Mouse (Mus musculus) CH12.LX (cell line): ENCODE measurements around the gene Zbtb25. TPM values are rescaled to one million over a fixed set of nuclear protein-coding genes. Genes with fewer than 3 reads are reported as not detected.
A peak's percentile ranks its signal among the peaks of the same experiment; 100 is the strongest.

ENCODE experiments used
- DNase-seq: peaks from one replicate; pipeline ENCODE4 v3.0.0-alpha.2; 2013; ENCODE audit errors: extremely low read depth
- H3K27ac ChIP-seq: 2 replicates; pipeline ENCODE4 v1.5.1; 2012; ENCODE audit warnings: low read depth, mild to moderate bottlenecking, control low read depth, moderate library complexity; ENCODE audit not compliant: insufficient read depth
- H3K27me3 ChIP-seq: replicated peaks from 2 replicates; pipeline ENCODE3; 2012; ENCODE audit warnings: inconsistent platforms
- H3K36me3 ChIP-seq, 2 experiments: replicated peaks in 1 of 2; 2 replicates each; pipeline versions ENCODE3 to v1.6.1; 2012; ENCODE audit warnings: inconsistent platforms in 1 of 2, low read length in 1 of 2, mild to moderate bottlenecking in 1 of 2, mixed read lengths in 1 of 2, moderate library complexity in 1 of 2; ENCODE audit not compliant: control insufficient read depth in 1 of 2, insufficient read depth in 1 of 2
- H3K4me1 ChIP-seq, 2 experiments: 2 replicates each; pipeline ENCODE4 v1.6.1; 2012; ENCODE audit warnings: inconsistent platforms in 1 of 2, moderate library complexity in 1 of 2; ENCODE audit not compliant: insufficient read depth in 2 of 2, control insufficient read depth in 1 of 2
- H3K4me2 ChIP-seq: 2 replicates; pipeline ENCODE4 v1.6.1; 2012; ENCODE audit warnings: low read depth, mild to moderate bottlenecking, control low read depth; ENCODE audit not compliant: poor library complexity, insufficient read depth, severe bottlenecking
- H3K4me3 ChIP-seq, 3 experiments: fragments of 150-350 bp in 1 of 3; sonication (generic) in 1 of 3; replicated peaks in 1 of 3; 2 replicates each; pipeline versions ENCODE3 to v1.5.1; 2011 to 2012; ENCODE audit warnings: low read depth in 2 of 3, low read length in 2 of 3, mild to moderate bottlenecking in 2 of 3, moderate library complexity in 2 of 3, control low read depth in 1 of 3, improper control_type of control experiment in 1 of 3, inconsistent platforms in 1 of 3, mixed read lengths in 1 of 3; ENCODE audit not compliant: poor library complexity in 1 of 3
- H3K79me2 ChIP-seq: replicated peaks from 2 replicates; pipeline ENCODE4 v1.6.1; 2012; ENCODE audit warnings: mild to moderate bottlenecking, moderate library complexity; ENCODE audit not compliant: control insufficient read depth, poor library complexity, insufficient read depth, severe bottlenecking; ENCODE audit errors: extremely low read depth
- H3K9ac ChIP-seq: 2 replicates; pipeline ENCODE4 v1.6.1; 2012; ENCODE audit warnings: low read depth, mild to moderate bottlenecking, control low read depth, moderate library complexity; ENCODE audit not compliant: insufficient read depth
- H3K9me3 ChIP-seq: replicated peaks from 2 replicates; pipeline ENCODE3; 2012; ENCODE audit warnings: low read length, inconsistent platforms, mixed read lengths
- BHLHE40 ChIP-seq: IDR thresholded peaks from 2 replicates; pipeline ENCODE4 v1.6.1; 2011; ENCODE audit warnings: mild to moderate bottlenecking, low read depth, low read length, improper control_type of control experiment
- CHD1 ChIP-seq: IDR thresholded peaks from 2 replicates; pipeline ENCODE4 v1.6.1; 2012; ENCODE audit warnings: low read depth, low read length, improper control_type of control experiment, inconsistent platforms
- CHD2 ChIP-seq: IDR thresholded peaks from 2 replicates; pipeline ENCODE4 v1.6.1; 2011; ENCODE audit warnings: low read length, improper control_type of control experiment
- CTCF ChIP-seq, 2 experiments: IDR thresholded peaks in 1 of 2; conservative IDR thresholded peaks in 1 of 2; 2 replicates each; pipeline ENCODE4 v1.5.1; 2011 to 2012; ENCODE audit warnings: low read depth in 2 of 2, low read length in 2 of 2, improper control_type of control experiment in 1 of 2, inconsistent platforms in 1 of 2, mild to moderate bottlenecking in 1 of 2, moderate library complexity in 1 of 2
- E2F4 ChIP-seq: IDR thresholded peaks from 2 replicates; pipeline ENCODE4 v1.6.1; 2011; ENCODE audit warnings: low read depth, low read length, improper control_type of control experiment; ENCODE audit not compliant: insufficient replicate concordance
- ELF1 ChIP-seq: IDR thresholded peaks from 2 replicates; pipeline ENCODE4 v1.6.1; 2014; ENCODE audit warnings: low read depth, mild to moderate bottlenecking, inconsistent platforms, low read length, improper control_type of control experiment
- EP300 ChIP-seq: IDR thresholded peaks from 2 replicates; pipeline ENCODE4 v1.6.1; 2011; ENCODE audit warnings: low read length, improper control_type of control experiment
- ETS1 ChIP-seq: conservative IDR thresholded peaks from 2 replicates; pipeline ENCODE4 v1.6.1; 2012; ENCODE audit warnings: low read depth, mild to moderate bottlenecking, inconsistent platforms, low read length, improper control_type of control experiment, moderate library complexity
- GABPA ChIP-seq: IDR thresholded peaks from 2 replicates; pipeline ENCODE4 v1.6.1; 2012; ENCODE audit warnings: low read depth, low read length, improper control_type of control experiment, inconsistent platforms; ENCODE audit not compliant: insufficient replicate concordance
- HCFC1 ChIP-seq: IDR thresholded peaks from 2 replicates; pipeline ENCODE4 v1.6.1; 2012; ENCODE audit warnings: low read depth, mild to moderate bottlenecking, inconsistent platforms, low read length, improper control_type of control experiment
- IRF4 ChIP-seq: IDR thresholded peaks from 2 replicates; pipeline ENCODE4 v1.6.1; 2014; ENCODE audit warnings: low read depth, mild to moderate bottlenecking, inconsistent platforms, low read length, improper control_type of control experiment
- JUN ChIP-seq: IDR thresholded peaks from 2 replicates; pipeline ENCODE4 v1.6.1; 2011; ENCODE audit warnings: low read depth, mild to moderate bottlenecking, low read length, improper control_type of control experiment, moderate library complexity; ENCODE audit not compliant: insufficient read depth
- JUND ChIP-seq: conservative IDR thresholded peaks from 2 replicates; pipeline ENCODE4 v1.6.1; 2011; ENCODE audit warnings: low read depth, low read length, improper control_type of control experiment
- KAT2A ChIP-seq: IDR thresholded peaks from 2 replicates; pipeline ENCODE4 v1.6.1; 2012; ENCODE audit warnings: low read length, improper control_type of control experiment, inconsistent platforms; ENCODE audit not compliant: insufficient replicate concordance
- MAFK ChIP-seq: IDR thresholded peaks from 2 replicates; pipeline ENCODE4 v1.6.1; 2011; ENCODE audit warnings: low read length, improper control_type of control experiment; ENCODE audit not compliant: insufficient replicate concordance
- MAX ChIP-seq: IDR thresholded peaks from 2 replicates; pipeline ENCODE4 v1.6.1; 2011; ENCODE audit warnings: low read length, improper control_type of control experiment
- MAZ ChIP-seq: IDR thresholded peaks from 2 replicates; pipeline ENCODE4 v1.6.1; 2012; ENCODE audit warnings: low read depth, mild to moderate bottlenecking, inconsistent platforms, low read length, improper control_type of control experiment, moderate library complexity
- MEF2A ChIP-seq: IDR thresholded peaks from 2 replicates; pipeline ENCODE4 v1.6.1; 2014; ENCODE audit warnings: low read depth, mild to moderate bottlenecking, inconsistent platforms, low read length, improper control_type of control experiment, borderline replicate concordance
- MXI1 ChIP-seq: IDR thresholded peaks from 2 replicates; pipeline ENCODE4 v1.6.1; 2011; ENCODE audit warnings: mild to moderate bottlenecking, low read depth, low read length, improper control_type of control experiment
- MYC ChIP-seq: IDR thresholded peaks from 2 replicates; pipeline ENCODE4 v1.6.1; 2011; ENCODE audit warnings: low read depth, mild to moderate bottlenecking, improper control_type of control experiment, low read length
- NELFE ChIP-seq: IDR thresholded peaks from 2 replicates; pipeline ENCODE4 v1.6.1; 2011; ENCODE audit warnings: low read depth, low read length, improper control_type of control experiment
- NRF1 ChIP-seq: IDR thresholded peaks from 2 replicates; pipeline ENCODE4 v1.6.1; 2014; ENCODE audit warnings: low read depth, mild to moderate bottlenecking, inconsistent platforms, low read length, improper control_type of control experiment, moderate library complexity
- PAX5 ChIP-seq: IDR thresholded peaks from 2 replicates; pipeline ENCODE4 v1.6.1; 2012; ENCODE audit warnings: low read length, inconsistent platforms, mixed read lengths
- POLR2A ChIP-seq: IDR thresholded peaks from 2 replicates; pipeline ENCODE4 v1.6.1; 2011; ENCODE audit warnings: low read depth, mild to moderate bottlenecking, improper control_type of control experiment, low read length
- POLR2AphosphoS2 ChIP-seq: IDR thresholded peaks from 2 replicates; pipeline ENCODE4 v1.6.1; 2011; ENCODE audit warnings: low read depth, low read length, improper control_type of control experiment
- RAD21 ChIP-seq: IDR thresholded peaks from 2 replicates; pipeline ENCODE4 v1.6.1; 2011; ENCODE audit warnings: low read depth, mild to moderate bottlenecking, low read length, improper control_type of control experiment, moderate library complexity
- RCOR1 ChIP-seq: conservative IDR thresholded peaks from 2 replicates; pipeline ENCODE4 v1.6.1; 2012; ENCODE audit warnings: low read depth, mild to moderate bottlenecking, inconsistent platforms, low read length, improper control_type of control experiment
- SIN3A ChIP-seq: IDR thresholded peaks from 2 replicates; pipeline ENCODE4 v1.6.1; 2012; ENCODE audit warnings: low read length, improper control_type of control experiment, inconsistent platforms
- SMC3 ChIP-seq: IDR thresholded peaks from 2 replicates; pipeline ENCODE4 v1.6.1; 2011; ENCODE audit warnings: low read depth, low read length, improper control_type of control experiment
- TBP ChIP-seq: conservative IDR thresholded peaks from 2 replicates; pipeline ENCODE4 v1.6.1; 2011; ENCODE audit warnings: low read depth, low read length, improper control_type of control experiment
- TCF12 ChIP-seq: IDR thresholded peaks from 2 replicates; pipeline ENCODE4 v1.6.1; 2014; ENCODE audit warnings: low read depth, mild to moderate bottlenecking, inconsistent platforms, low read length, improper control_type of control experiment
- UBTF ChIP-seq: IDR thresholded peaks from 2 replicates; pipeline ENCODE4 v1.6.1; 2012; ENCODE audit warnings: low read depth, mild to moderate bottlenecking, inconsistent platforms, low read length, improper control_type of control experiment, moderate library complexity
- USF1 ChIP-seq: IDR thresholded peaks from 2 replicates; pipeline ENCODE4 v1.6.1; 2014; ENCODE audit warnings: low read depth, mild to moderate bottlenecking, inconsistent platforms, low read length, improper control_type of control experiment
- USF2 ChIP-seq: conservative IDR thresholded peaks from 2 replicates; pipeline ENCODE4 v1.6.1; 2011; ENCODE audit warnings: low read depth, low read length, improper control_type of control experiment
- ZC3H11A ChIP-seq: IDR thresholded peaks from 2 replicates; pipeline ENCODE4 v1.6.1; 2012; ENCODE audit warnings: low read depth, mild to moderate bottlenecking, inconsistent platforms, low read length, improper control_type of control experiment
- ZKSCAN1 ChIP-seq: IDR thresholded peaks from 2 replicates; pipeline ENCODE4 v1.6.1; 2012; ENCODE audit warnings: low read depth, inconsistent platforms, low read length, improper control_type of control experiment, borderline replicate concordance
- ZMIZ1 ChIP-seq: IDR thresholded peaks from 2 replicates; pipeline ENCODE4 v1.6.1; 2012; ENCODE audit warnings: low read depth, mild to moderate bottlenecking, inconsistent platforms, low read length, improper control_type of control experiment
- ZNF384 ChIP-seq: IDR thresholded peaks from 2 replicates; pipeline ENCODE4 v1.6.1; 2012; ENCODE audit warnings: low read depth, low read length, improper control_type of control experiment, inconsistent platforms
- dilution Hi-C: fragments of 300-500 bp; cut with MboI; formaldehyde crosslinking; loops from 2 replicates; pipeline ENCODE4 v1.14.3; 2020; ENCODE audit warnings: low sequenced_read_pairs; ENCODE audit not compliant: extremely low pct_unique_long_range_greater_than_20kb, extremely low pct_ligation_motif_present
- in situ Hi-C: fragments of 300-500 bp; cut with MboI; formaldehyde crosslinking; loops from 3 replicates; pipeline ENCODE4 v1.14.3; 2019; ENCODE audit warnings: low sequenced_read_pairs, low pct_ligation_motif_present, low pct_unique_long_range_greater_than_20kb, mixed read lengths
- polyA plus RNA-seq: library from polyadenylated mRNA; unstranded; fragments of >175 nt; gene quantifications from 2 replicates; pipeline ENCODE4 v1.2.1, GENCODE M21; 2012; ENCODE audit warnings: low read depth; ENCODE audit not compliant: insufficient read length
- total RNA-seq, 2 experiments: library from RNA; depleted of rRNA; stranded (reverse); fragments of 300-350 nt in 1 of 2; fragments of >200 nt in 1 of 2; gene quantifications; 2 replicates each; pipeline ENCODE4 v1.2.3; 2012 to 2014

Zbtb25 gene
- total and polyA plus RNA-seq, 3 experiments: 7.2 to 18.7 (median 7.3) TPM

- Histone ChIP-seq H3K27ac (peak overlapping the region; percentile 85), H3K4me2 (peak overlapping the region; percentile 90), H3K4me3 (no peak overlapping the region), H3K9ac (peak overlapping the region; percentile 61), H3K4me1 (peaks cover 5 to 56% of the 10 kb centered on the region in 2 experiments; a peak in 3 of 4 replicates), H3K27me3 (no peaks in the 10 kb centered on the region), H3K9me3 (peaks cover 3% of the 10 kb centered on the region), H3K36me3 (peaks cover 7 to 25% of the 10 kb centered on the region in 2 experiments), H3K79me2 (peaks cover 83% of the 10 kb centered on the region)
- TF ChIP-seq USF2: no peak
- no peak for TF ChIP-seq GABPA
- TF ChIP-seq MAZ: peak; percentile 83
- no peak for TF ChIP-seq PAX5
- peak; percentile 38; the same call in 1 of the 2 replicates for TF ChIP-seq E2F4
- peak; percentile 85 for TF ChIP-seq BHLHE40
- TF ChIP-seq ZKSCAN1: no peak
- peak; percentile 99 for TF ChIP-seq IRF4
- no peak for TF ChIP-seq USF1
- no peak for TF ChIP-seq TBP
- TF ChIP-seq ZC3H11A: no peak
- TF ChIP-seq MXI1: peak; percentile 76; the same call in 1 of the 2 replicates
- TF ChIP-seq POLR2AphosphoS2: no peak
- peak; percentile 89 for TF ChIP-seq TCF12
- TF ChIP-seq ZMIZ1: no peak
- TF ChIP-seq JUND: peak; percentile 99
- peak; percentile 46; the same call in 1 of the 2 replicates for TF ChIP-seq HCFC1
- peak; percentile 96 for TF ChIP-seq RCOR1
- TF ChIP-seq MEF2A: peak; percentile 94
- no peak; the same call in 1 of the 2 replicates for TF ChIP-seq POLR2A
- TF ChIP-seq JUN: peak; percentile 99
- TF ChIP-seq CTCF (conservative IDR thresholded peaks at IDR 0.05 in 1 of 2, IDR thresholded peaks at IDR 0.05 in 1 of 2; ENCODE audit: low read depth in 2 of 2, low read length in 2 of 2): peak in 1 of 2 experiments; percentile 20; a peak in 1 of 4 replicates
- no peak for TF ChIP-seq KAT2A
- TF ChIP-seq SIN3A: peak; percentile 95
- TF ChIP-seq ELF1: no peak
- peak; percentile 98 for TF ChIP-seq ETS1
- TF ChIP-seq MYC: peak; percentile 96
- no peak for TF ChIP-seq UBTF
- no peak for TF ChIP-seq NELFE
- TF ChIP-seq MAFK: peak; percentile 67
- peak; percentile 75; the same call in 1 of the 2 replicates for TF ChIP-seq MAX
- peak; percentile 100 for TF ChIP-seq EP300
- TF ChIP-seq CHD2: peak; percentile 76
- no peak for TF ChIP-seq ZNF384
- TF ChIP-seq SMC3: no peak
- TF ChIP-seq CHD1: 0 out of 2 replicates have a peak, but pooled peaks have one; percentile 43
- no peak; the same call in 1 of the 2 replicates for TF ChIP-seq RAD21
- TF ChIP-seq NRF1: no peak
- peak; percentile 88 for DNase-seq
- in situ Hi-C loops: no loop called here
- dilution Hi-C loops: no loop called here
These were observed 6.1 kb upstream of the Zbtb25 start for GRCm38 (mm10) chr12:76375506-76375905.
